Mouse (Mus musculus): ENCODE data around the gene Arvcf. TPM values are rescaled to one million over a fixed set of nuclear protein-coding genes. Genes with fewer than 3 reads are reported as not detected.

Gene Arvcf
- polyA plus RNA-seq, 1 experiment = 13.7 TPM

- Histone ChIP-seq H3K4me1 (ENCODE audit: control insufficient read depth, insufficient read depth, low read length) (no peaks in the 10 kb centered on the region; the same call in 1 of the 2 replicates), H3K27ac (ENCODE audit: control insufficient read depth, insufficient read depth, low read depth, low read length, poor library complexity) (no peak overlapping the region), H3K4me3 (replicated peaks; ENCODE audit: control insufficient read depth, low read depth, low read length) (no peak overlapping the region)
- WGBS = 85% methylated on average over 6 of the region's 6 CpGs
- TF ChIP-seq CTCF (IDR thresholded peaks at IDR 0.05; ENCODE audit: control insufficient read depth, insufficient read depth, low read length) (no peak), POLR2A (IDR thresholded peaks at IDR 0.05; ENCODE audit: borderline replicate concordance, control insufficient read depth, low read depth, low read length) (no peak)
These were observed 12.3 kb downstream of the Arvcf start for GRCm38 (mm10) chr16:18360151-18360805.

- Histone ChIP-seq H3K4me1 (ENCODE audit: control insufficient read depth, insufficient read depth, low read length) (no peaks in the 10 kb centered on the region; the same call in 1 of the 2 replicates), H3K4me3 (replicated peaks; ENCODE audit: control insufficient read depth, low read depth, low read length) (no peak overlapping the region), H3K27ac (ENCODE audit: control insufficient read depth, insufficient read depth, low read depth, low read length, poor library complexity) (no peak overlapping the region)
- 74% methylated on average over 8 of the region's 8 CpGs for WGBS
- TF ChIP-seq CTCF (IDR thresholded peaks at IDR 0.05; ENCODE audit: control insufficient read depth, insufficient read depth, low read length) (no peak), POLR2A (IDR thresholded peaks at IDR 0.05; ENCODE audit: borderline replicate concordance, control insufficient read depth, low read depth, low read length) (no peak)
These were observed 15.0 kb downstream of the Arvcf start for GRCm38 (mm10) chr16:18362948-18363347.

GRCm38 (mm10) chr16:18366849-18367248, 18.9 kb downstream of the Arvcf start:
- Histone ChIP-seq H3K4me3 (replicated peaks; ENCODE audit: control insufficient read depth, low read depth, low read length) (no peak overlapping the region), H3K27ac (ENCODE audit: control insufficient read depth, insufficient read depth, low read depth, low read length, poor library complexity) (no peak overlapping the region), H3K4me1 (ENCODE audit: control insufficient read depth, insufficient read depth, low read length) (no peaks in the 10 kb centered on the region; the same call in 1 of the 2 replicates)
- WGBS = 91% methylated on average over 4 of the region's 4 CpGs
- no peak for TF ChIP-seq POLR2A (IDR thresholded peaks at IDR 0.05; ENCODE audit: borderline replicate concordance, control insufficient read depth, low read depth, low read length)
- TF ChIP-seq CTCF (IDR thresholded peaks at IDR 0.05; ENCODE audit: control insufficient read depth, insufficient read depth, low read length) = no peak

- TF ChIP-seq CTCF (IDR thresholded peaks at IDR 0.05; ENCODE audit: control insufficient read depth, insufficient read depth, low read length) (no peak), POLR2A (IDR thresholded peaks at IDR 0.05; ENCODE audit: borderline replicate concordance, control insufficient read depth, low read depth, low read length) (no peak)
- no peak overlapping the region for H3K27ac ChIP-seq (ENCODE audit: control insufficient read depth, insufficient read depth, low read depth, low read length, poor library complexity)
- H3K4me3 ChIP-seq (replicated peaks; ENCODE audit: control insufficient read depth, low read depth, low read length) = no peak overlapping the region
- H3K4me1 ChIP-seq (ENCODE audit: control insufficient read depth, insufficient read depth, low read length) = no peaks in the 10 kb centered on the region; the same call in 1 of the 2 replicates
- 63% methylated on average over 3 of the region's 3 CpGs for WGBS
These were observed 22.2 kb downstream of the Arvcf start for GRCm38 (mm10) chr16:18370197-18370596.

- TF ChIP-seq POLR2A (IDR thresholded peaks at IDR 0.05; ENCODE audit: borderline replicate concordance, control insufficient read depth, low read depth, low read length) = no peak
- no peak for TF ChIP-seq CTCF (IDR thresholded peaks at IDR 0.05; ENCODE audit: control insufficient read depth, insufficient read depth, low read length)
- WGBS = 83% methylated on average over 4 of the region's 4 CpGs
- Histone ChIP-seq H3K4me3 (replicated peaks; ENCODE audit: control insufficient read depth, low read depth, low read length) (no peak overlapping the region), H3K27ac (ENCODE audit: control insufficient read depth, insufficient read depth, low read depth, low read length, poor library complexity) (no peak overlapping the region), H3K4me1 (ENCODE audit: control insufficient read depth, insufficient read depth, low read length) (peaks cover 2% of the 10 kb centered on the region; the same call in 1 of the 2 replicates)
These were observed 25.6 kb downstream of the Arvcf start for GRCm38 (mm10) chr16:18373632-18374031.

- 41% methylated on average over 7 of the region's 7 CpGs for WGBS
- no peak overlapping the region for H3K27ac ChIP-seq (ENCODE audit: control insufficient read depth, insufficient read depth, low read depth, low read length, poor library complexity)
- TF ChIP-seq POLR2A (IDR thresholded peaks at IDR 0.05; ENCODE audit: borderline replicate concordance, control insufficient read depth, low read depth, low read length) (no peak), CTCF (IDR thresholded peaks at IDR 0.05; ENCODE audit: control insufficient read depth, insufficient read depth, low read length) (no peak)
- peaks cover 2% of the 10 kb centered on the region; the same call in 1 of the 2 replicates for H3K4me1 ChIP-seq (ENCODE audit: control insufficient read depth, insufficient read depth, low read length)
- H3K4me3 ChIP-seq (replicated peaks; ENCODE audit: control insufficient read depth, low read depth, low read length) = no peak overlapping the region
These were observed 28.4 kb downstream of the Arvcf start for GRCm38 (mm10) chr16:18376297-18376954.

GRCm38 (mm10) chr16:18377203-18377602, 29.2 kb downstream of the Arvcf start:
- Histone ChIP-seq H3K4me3 (replicated peaks; ENCODE audit: control insufficient read depth, low read depth, low read length) (no peak overlapping the region), H3K27ac (ENCODE audit: control insufficient read depth, insufficient read depth, low read depth, low read length, poor library complexity) (no peak overlapping the region), H3K4me1 (ENCODE audit: control insufficient read depth, insufficient read depth, low read length) (peaks cover 2% of the 10 kb centered on the region; the same call in 1 of the 2 replicates)
- TF ChIP-seq CTCF (IDR thresholded peaks at IDR 0.05; ENCODE audit: control insufficient read depth, insufficient read depth, low read length) = no peak
- no peak for TF ChIP-seq POLR2A (IDR thresholded peaks at IDR 0.05; ENCODE audit: borderline replicate concordance, control insufficient read depth, low read depth, low read length)
- WGBS = 69% methylated on average over 3 of the region's 3 CpGs

GRCm38 (mm10) chr16:18378489-18378888, 30.5 kb downstream of the Arvcf start:
- WGBS = 47% methylated on average over 1 of the region's 1 CpGs
- TF ChIP-seq POLR2A (IDR thresholded peaks at IDR 0.05; ENCODE audit: borderline replicate concordance, control insufficient read depth, low read depth, low read length) (no peak), CTCF (IDR thresholded peaks at IDR 0.05; ENCODE audit: control insufficient read depth, insufficient read depth, low read length) (no peak)
- Histone ChIP-seq H3K27ac (ENCODE audit: control insufficient read depth, insufficient read depth, low read depth, low read length, poor library complexity) (no peak overlapping the region), H3K4me3 (replicated peaks; ENCODE audit: control insufficient read depth, low read depth, low read length) (no peak overlapping the region), H3K4me1 (ENCODE audit: control insufficient read depth, insufficient read depth, low read length) (peaks cover 2% of the 10 kb centered on the region; the same call in 1 of the 2 replicates)
